Mouse (Mus musculus) neural tube, embryonic 14.5 days (tissue): ENCODE data around the gene Ly6g6e. TPM values are rescaled to one million over a fixed set of nuclear protein-coding genes. Genes with fewer than 3 reads are reported as not detected.

Experiments used
- ATAC-seq: fragments of 200-750 bp; cut with Nextera tagmentation; 2 replicates; pipeline ENCODE4 v1.8.0; 2017; ENCODE audit warnings: low read depth, mild to moderate bottlenecking, moderate TSS enrichment, moderate library complexity
- H3K27ac ChIP-seq: fragments of 300-500 bp; sonication (generic); 2 replicates; pipeline ENCODE4 v1.5.1; 2014; ENCODE audit warnings: low read depth, mild to moderate bottlenecking, control low read depth, low read length, moderate library complexity, mixed read lengths
- H3K27me3 ChIP-seq: fragments of 300-500 bp; sonication (generic); 2 replicates; pipeline ENCODE4 v1.6.1; 2014; ENCODE audit warnings: low read length; ENCODE audit not compliant: control insufficient read depth, insufficient read depth
- H3K36me3 ChIP-seq: fragments of 300-500 bp; sonication (generic); 2 replicates; pipeline ENCODE4 v1.6.1; 2014; ENCODE audit warnings: low read length, mixed read lengths; ENCODE audit not compliant: control insufficient read depth, insufficient read depth
- H3K4me1 ChIP-seq: fragments of 300-500 bp; sonication (generic); 2 replicates; pipeline ENCODE4 v1.6.1; 2014; ENCODE audit warnings: low read length; ENCODE audit not compliant: control insufficient read depth, insufficient read depth
- H3K4me2 ChIP-seq: fragments of 300-500 bp; sonication (generic); 2 replicates; pipeline ENCODE4 v1.6.1; 2014; ENCODE audit warnings: mild to moderate bottlenecking, low read depth, low read length, control low read depth
- H3K4me3 ChIP-seq: fragments of 300-500 bp; sonication (generic); 2 replicates; pipeline ENCODE4 v1.5.1; 2014; ENCODE audit warnings: low read depth, low read length, control low read depth, mixed read lengths
- H3K9ac ChIP-seq: fragments of 300-500 bp; sonication (generic); replicated peaks from 2 replicates; pipeline ENCODE4 v1.6.1; 2014; ENCODE audit warnings: low read depth, mild to moderate bottlenecking, control low read depth, low read length, mixed read lengths
- H3K9me3 ChIP-seq: fragments of 300-500 bp; sonication (generic); 2 replicates; pipeline ENCODE4 v1.6.1; 2016; ENCODE audit warnings: low read length; ENCODE audit not compliant: control insufficient read depth
- WGBS: fragments of 180-500 bp; shearing (Covaris S2); extraction: QIAGEN DNeasy Blood & Tissue Kit; methylation state at CpG from one replicate; pipeline ENCODE4 v1.1.7; 2014; 5-methylcytosine and 5-hydroxymethylcytosine counted together
- polyA plus RNA-seq: library from polyadenylated mRNA; unstranded; fragments of >200 nt; fragmentation: Nextera tagmentation; extraction: Ambion mirVana; gene quantifications from 2 replicates; pipeline ENCODE4 v1.2.1, GENCODE M21; 2014

Ly6g6e gene
- polyA plus RNA-seq, 1 experiment from 2014 or later, result 0.66 TPM

- Histone ChIP-seq H3K9ac (no peak overlapping the region), H3K9me3 (no peaks in the 10 kb centered on the region), H3K4me3 (no peak overlapping the region), H3K4me1 (peaks cover 15% of the 10 kb centered on the region), H3K36me3 (peaks cover 9% of the 10 kb centered on the region), H3K27ac (no peak overlapping the region), H3K27me3 (no peaks in the 10 kb centered on the region), H3K4me2 (no peak overlapping the region)
- 77% methylated on average over 3 of the region's 3 CpGs for WGBS
- no peak for ATAC-seq
These were observed 19.6 kb upstream of the Ly6g6e start for GRCm38 (mm10) chr17:35057090-35057489.

- H3K4me2 ChIP-seq, result peak overlapping the region; percentile 84
- peak; percentile 9; the same call in 1 of the 2 replicates for ATAC-seq
- WGBS, result 70% methylated on average over 9 of the region's 9 CpGs
These were observed 18.4 kb upstream of the Ly6g6e start for GRCm38 (mm10) chr17:35058316-35058715.

GRCm38 (mm10) chr17:35058911-35059892, 17.5 kb upstream of the Ly6g6e start, which contains the start of gene Ddah2:
Ddah2 (plus strand) TSS chr17:35059035.
- Histone ChIP-seq H3K9me3 (no peaks in the 10 kb centered on the region), H3K4me2 (peak within 1 kb of the TSS; percentile 84), H3K4me1 (peaks cover 13% of the 10 kb centered on the region), H3K4me3 (peak within 1 kb of the TSS; percentile 77), H3K27me3 (no peaks in the 10 kb centered on the region), H3K9ac (peak within 1 kb of the TSS; percentile 85), H3K27ac (peak within 1 kb of the TSS; percentile 82), H3K36me3 (peaks cover 9% of the 10 kb centered on the region)
- ATAC-seq, result peak; percentile 90
- under 1% methylated on average over 53 of the region's 57 CpGs for WGBS

More at GRCm38 (mm10) chr17:35058316-35058715, 18.4 kb upstream of the Ly6g6e start:
- H3K27ac ChIP-seq, result no peak overlapping the region; the same call in 1 of the 2 replicates
- no peaks in the 10 kb centered on the region for H3K27me3 ChIP-seq
- H3K4me3 ChIP-seq, result peak overlapping the region; percentile 77
- H3K9me3 ChIP-seq, result no peaks in the 10 kb centered on the region
- H3K4me1 ChIP-seq, result peaks cover 13% of the 10 kb centered on the region
- no peak overlapping the region for H3K9ac ChIP-seq
- peaks cover 9% of the 10 kb centered on the region for H3K36me3 ChIP-seq

GRCm38 (mm10) chr17:35060071-35060470, 16.6 kb upstream of the Ly6g6e start:
- 0 out of 2 replicates have a peak, but pooled peaks have one; percentile 0 for ATAC-seq
- Histone ChIP-seq H3K9me3 (no peaks in the 10 kb centered on the region), H3K9ac (peak overlapping the region; percentile 85), H3K36me3 (peaks cover 9% of the 10 kb centered on the region), H3K4me2 (peak overlapping the region; percentile 84), H3K4me3 (peak overlapping the region; percentile 77), H3K4me1 (peaks cover 18% of the 10 kb centered on the region), H3K27ac (no peak overlapping the region), H3K27me3 (0 out of 2 replicates have a peak, but pooled peaks cover 1% of the 10 kb centered on the region)
- WGBS, result 22% methylated on average over 14 of the region's 14 CpGs

- Histone ChIP-seq H3K4me3 (peak overlapping the region; percentile 77; the same call in 1 of the 2 replicates), H3K27ac (no peak overlapping the region), H3K36me3 (peaks cover 9% of the 10 kb centered on the region), H3K4me2 (peak overlapping the region; percentile 84), H3K4me1 (peaks cover 22% of the 10 kb centered on the region), H3K9ac (no peak overlapping the region), H3K27me3 (0 out of 2 replicates have a peak, but pooled peaks cover 6% of the 10 kb centered on the region), H3K9me3 (no peaks in the 10 kb centered on the region)
- WGBS, result 51% methylated on average over 22 of the region's 22 CpGs
- ATAC-seq, result no peak
These were observed 15.9 kb upstream of the Ly6g6e start for GRCm38 (mm10) chr17:35060737-35061297.

GRCm38 (mm10) chr17:35061299-35061698, 15.4 kb upstream of the Ly6g6e start:
- Histone ChIP-seq H3K9ac (no peak overlapping the region), H3K4me2 (no peak overlapping the region), H3K4me3 (no peak overlapping the region), H3K27me3 (0 out of 2 replicates have a peak, but pooled peaks cover 6% of the 10 kb centered on the region), H3K9me3 (no peaks in the 10 kb centered on the region), H3K27ac (no peak overlapping the region), H3K36me3 (peaks cover 9% of the 10 kb centered on the region), H3K4me1 (peaks cover 22% of the 10 kb centered on the region)
- no peak for ATAC-seq
- 83% methylated on average over 8 of the region's 8 CpGs for WGBS

GRCm38 (mm10) chr17:35063466-35063865, 13.2 kb upstream of the Ly6g6e start:
- no peak overlapping the region for H3K27ac ChIP-seq
- peaks cover 9% of the 10 kb centered on the region for H3K36me3 ChIP-seq
- 0 out of 2 replicates have a peak, but pooled peaks cover 6% of the 10 kb centered on the region for H3K27me3 ChIP-seq
- H3K4me2 ChIP-seq, result no peak overlapping the region
- no peaks in the 10 kb centered on the region for H3K9me3 ChIP-seq
- H3K4me1 ChIP-seq, result peaks cover 22% of the 10 kb centered on the region
- H3K9ac ChIP-seq, result no peak overlapping the region
- WGBS, result 82% methylated on average over 3 of the region's 3 CpGs
- ATAC-seq, result no peak
- H3K4me3 ChIP-seq, result no peak overlapping the region

GRCm38 (mm10) chr17:35064378-35064877, 12.3 kb upstream of the Ly6g6e start:
- H3K27ac ChIP-seq, result no peak overlapping the region
- H3K9ac ChIP-seq, result no peak overlapping the region
- peaks cover 22% of the 10 kb centered on the region for H3K4me1 ChIP-seq
- peaks cover 9% of the 10 kb centered on the region for H3K36me3 ChIP-seq
- H3K4me3 ChIP-seq, result no peak overlapping the region
- ATAC-seq, result no peak
- WGBS, result 42% methylated on average over 10 of the region's 10 CpGs
- no peaks in the 10 kb centered on the region for H3K9me3 ChIP-seq
- H3K4me2 ChIP-seq, result peak overlapping the region; percentile 40; the same call in 1 of the 2 replicates
- H3K27me3 ChIP-seq, result 0 out of 2 replicates have a peak, but pooled peaks cover 6% of the 10 kb centered on the region
